Mouse (Mus musculus) liver, embryonic 16.5 days (tissue): ENCODE data around the gene Ank2. TPM values are rescaled to one million over a fixed set of nuclear protein-coding genes. Genes with fewer than 3 reads are reported as not detected.
A peak's percentile ranks its signal among the peaks of the same experiment; 100 is the strongest.

ENCODE experiments used
- ATAC-seq: fragments of 200-750 bp; cut with Nextera tagmentation; 2 replicates; pipeline ENCODE4 v1.8.0; 2017; ENCODE audit warnings: low read depth, mild to moderate bottlenecking, moderate number of reproducible peaks, moderate library complexity
- H3K27ac ChIP-seq: fragments of 300-500 bp; sonication (generic); 2 replicates; pipeline ENCODE4 v1.5.1; 2014; ENCODE audit warnings: mild to moderate bottlenecking, low read length
- H3K27me3 ChIP-seq: fragments of 300-500 bp; sonication (generic); 2 replicates; pipeline ENCODE4 v1.6.1; 2014; ENCODE audit warnings: low read depth, low read length, mixed read lengths; ENCODE audit not compliant: control insufficient read depth, insufficient read depth
- H3K36me3 ChIP-seq: fragments of 300-500 bp; sonication (generic); 2 replicates; pipeline ENCODE4 v1.6.1; 2014; ENCODE audit warnings: mild to moderate bottlenecking; ENCODE audit not compliant: control insufficient read depth, insufficient read depth
- H3K4me1 ChIP-seq: fragments of 300-500 bp; sonication (generic); 2 replicates; pipeline ENCODE4 v1.6.1; 2014; ENCODE audit warnings: low read depth, low read length, mixed read lengths; ENCODE audit not compliant: control insufficient read depth
- H3K4me2 ChIP-seq: fragments of 300-500 bp; sonication (generic); 2 replicates; pipeline ENCODE4 v1.6.1; 2014; ENCODE audit warnings: low read depth, low read length, mixed read lengths
- H3K4me3 ChIP-seq: fragments of 300-500 bp; sonication (generic); 2 replicates; pipeline ENCODE4 v1.5.1; 2014; ENCODE audit warnings: low read depth, mild to moderate bottlenecking, low read length
- H3K9ac ChIP-seq: fragments of 300-500 bp; sonication (generic); 2 replicates; pipeline ENCODE4 v1.6.1; 2014; ENCODE audit warnings: low read depth, low read length
- H3K9me3 ChIP-seq: fragments of 300-500 bp; sonication (generic); replicated peaks from 2 replicates; pipeline ENCODE4 v1.6.1; 2016; ENCODE audit warnings: low read length; ENCODE audit not compliant: control insufficient read depth
- WGBS: fragments of 180-500 bp; shearing (Covaris S2); extraction: QIAGEN DNeasy Blood & Tissue Kit; methylation state at CpG from one replicate; pipeline ENCODE4 v1.1.7; 2014; ENCODE audit not compliant: insufficient replicate concordance; 5-methylcytosine and 5-hydroxymethylcytosine counted together
- polyA plus RNA-seq: library from polyadenylated mRNA; unstranded; fragments of >200 nt; fragmentation: Nextera tagmentation; extraction: Ambion mirVana; gene quantifications from 2 replicates; pipeline ENCODE4 v1.2.1, GENCODE M21; 2015

Gene Ank2
- polyA plus RNA-seq, 1 experiment from 2014 or later: 10.4 TPM

DNA sequence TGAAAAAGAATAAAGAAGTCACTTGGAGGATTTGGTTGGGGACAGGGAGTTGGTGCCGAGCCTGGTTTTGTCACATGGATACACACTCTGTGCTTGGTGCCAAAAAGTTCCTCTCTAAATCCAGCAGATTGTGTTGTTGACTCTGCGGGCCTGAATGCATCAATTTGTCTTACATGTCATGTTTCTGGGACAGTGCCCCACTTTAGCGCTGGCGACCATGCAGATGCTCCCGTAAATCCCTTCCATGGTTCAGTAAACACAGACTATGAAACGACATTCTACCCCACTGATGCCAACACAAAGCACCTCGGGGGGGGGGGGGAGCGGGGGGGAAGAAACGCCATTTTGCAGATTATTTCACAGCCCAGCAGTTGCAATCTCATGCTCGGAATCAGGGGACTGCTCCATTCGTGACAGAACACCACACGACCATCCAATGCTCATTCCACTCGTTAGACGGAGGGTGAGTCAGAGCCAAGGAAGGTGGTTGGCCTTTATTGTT, 112.1 kb downstream of the Ank2 start:
- Histone ChIP-seq H3K4me3 (no peak overlapping the region), H3K36me3 (no peaks in the 10 kb centered on the region), H3K9me3 (no peaks in the 10 kb centered on the region), H3K9ac (no peak overlapping the region), H3K4me2 (no peak overlapping the region), H3K27me3 (no peaks in the 10 kb centered on the region), H3K27ac (no peak overlapping the region), H3K4me1 (no peaks in the 10 kb centered on the region)
- ATAC-seq: no peak
- WGBS: 76% methylated on average over 14 of the region's 14 CpGs

- Histone ChIP-seq H3K4me3 (no peak overlapping the region), H3K4me2 (no peak overlapping the region), H3K36me3 (no peaks in the 10 kb centered on the region), H3K27me3 (no peaks in the 10 kb centered on the region), H3K27ac (no peak overlapping the region), H3K9ac (no peak overlapping the region), H3K9me3 (no peaks in the 10 kb centered on the region), H3K4me1 (no peaks in the 10 kb centered on the region)
- 73% methylated on average over 3 of the region's 3 CpGs for WGBS
- ATAC-seq: no peak
Observed at GRCm38 (mm10) chr3:127383231-127383630, 115.9 kb downstream of the Ank2 start.

DNA sequence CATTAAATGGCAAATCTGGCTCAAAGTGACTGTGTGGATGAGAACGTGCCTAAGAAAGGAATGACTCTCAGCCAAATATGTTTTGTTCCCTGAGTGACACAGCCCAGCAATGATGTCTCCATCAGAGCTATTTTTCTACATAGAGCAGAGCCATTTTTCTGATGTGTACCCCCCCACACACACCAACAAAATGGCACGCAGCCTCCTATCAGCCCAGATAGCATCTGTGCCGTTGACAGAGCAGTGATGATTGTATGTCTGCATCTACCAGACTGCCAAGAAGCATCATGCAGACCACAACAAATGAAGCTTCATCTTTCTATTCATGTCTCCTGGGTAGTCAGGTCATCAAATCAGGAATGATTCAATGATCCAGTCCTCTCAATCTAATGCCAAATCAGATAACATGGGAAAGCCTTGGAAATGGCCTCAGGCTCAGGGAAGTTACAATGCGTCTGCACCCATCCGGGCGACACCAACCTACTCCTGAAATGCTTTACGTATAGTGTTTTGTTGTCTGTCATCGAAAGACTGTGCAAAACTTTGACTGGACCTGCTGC, 122.2 kb downstream of the Ank2 start:
- Histone ChIP-seq H3K27ac (no peak overlapping the region), H3K9me3 (no peaks in the 10 kb centered on the region), H3K4me2 (no peak overlapping the region), H3K4me3 (no peak overlapping the region), H3K4me1 (no peaks in the 10 kb centered on the region), H3K36me3 (no peaks in the 10 kb centered on the region), H3K9ac (no peak overlapping the region), H3K27me3 (no peaks in the 10 kb centered on the region)
- no peak for ATAC-seq
- 74% methylated on average over 8 of the region's 8 CpGs for WGBS

DNA sequence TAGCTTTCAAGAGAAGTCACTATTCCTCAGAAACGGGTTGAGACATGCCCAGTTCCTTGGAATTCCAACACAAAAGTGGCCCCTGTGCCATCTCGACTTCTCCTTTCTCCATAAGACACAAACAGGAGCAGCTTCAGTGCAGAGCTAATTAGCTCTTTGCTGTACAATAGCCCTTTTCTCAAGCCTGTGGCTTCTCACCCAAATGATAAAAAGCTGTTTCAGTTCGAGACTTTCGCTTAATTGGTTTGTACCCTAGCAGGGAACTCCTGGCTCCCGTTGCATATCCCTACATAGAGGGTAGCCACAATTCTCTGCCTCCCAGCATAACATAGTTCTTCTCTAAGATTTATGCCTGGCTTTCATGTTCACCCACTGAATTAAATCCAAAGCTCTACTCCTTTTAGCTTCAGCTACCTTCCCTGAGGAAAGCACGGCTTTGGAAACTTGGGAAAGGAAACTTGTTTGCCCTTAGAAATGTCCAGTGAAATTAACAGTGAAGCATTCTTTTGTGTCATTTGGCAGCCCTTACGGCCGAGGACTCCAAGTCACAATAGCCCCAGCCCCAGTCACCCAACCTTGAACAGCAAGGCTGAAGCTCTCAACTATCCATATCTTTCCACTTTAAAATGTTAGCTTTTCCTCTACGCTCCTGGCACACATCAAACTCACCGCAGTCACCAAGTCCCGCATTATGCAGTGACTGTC, 123.0 kb downstream of the Ank2 start:
- H3K4me1 ChIP-seq: no peaks in the 10 kb centered on the region
- H3K36me3 ChIP-seq: no peaks in the 10 kb centered on the region
- WGBS: 64% methylated on average over 11 of the region's 11 CpGs
- H3K4me2 ChIP-seq: no peak overlapping the region
- no peaks in the 10 kb centered on the region for H3K9me3 ChIP-seq
- no peak for ATAC-seq
- H3K27me3 ChIP-seq: no peaks in the 10 kb centered on the region
- H3K4me3 ChIP-seq: no peak overlapping the region
- no peak overlapping the region for H3K9ac ChIP-seq
- H3K27ac ChIP-seq: no peak overlapping the region

- no peak overlapping the region for H3K9ac ChIP-seq
- no peaks in the 10 kb centered on the region for H3K27me3 ChIP-seq
- no peak overlapping the region for H3K4me3 ChIP-seq
- no peaks in the 10 kb centered on the region for H3K36me3 ChIP-seq
- peak; percentile 79 for ATAC-seq
- H3K9me3 ChIP-seq: no peaks in the 10 kb centered on the region
- no peaks in the 10 kb centered on the region for H3K4me1 ChIP-seq
- H3K4me2 ChIP-seq: no peak overlapping the region
- WGBS: 71% methylated on average over 6 of the region's 6 CpGs
- H3K27ac ChIP-seq: no peak overlapping the region
Observed at GRCm38 (mm10) chr3:127374190-127374710, 124.9 kb downstream of the Ank2 start.

- ATAC-seq: no peak
- no peaks in the 10 kb centered on the region for H3K9me3 ChIP-seq
Observed at GRCm38 (mm10) chr3:127371774-127372173, 127.4 kb downstream of the Ank2 start.

GRCm38 (mm10) chr3:127369529-127369928, 129.6 kb downstream of the Ank2 start:
- Histone ChIP-seq H3K27ac (no peak overlapping the region), H3K4me1 (no peaks in the 10 kb centered on the region), H3K9ac (no peak overlapping the region), H3K9me3 (no peaks in the 10 kb centered on the region), H3K4me3 (no peak overlapping the region), H3K36me3 (no peaks in the 10 kb centered on the region), H3K27me3 (no peaks in the 10 kb centered on the region), H3K4me2 (no peak overlapping the region)
- WGBS: 68% methylated on average over 6 of the region's 6 CpGs
- no peak for ATAC-seq

More at GRCm38 (mm10) chr3:127371774-127372173, 127.4 kb downstream of the Ank2 start:
- no peaks in the 10 kb centered on the region for H3K27me3 ChIP-seq
- no peak overlapping the region for H3K9ac ChIP-seq
- no peak overlapping the region for H3K4me2 ChIP-seq
- no peaks in the 10 kb centered on the region for H3K36me3 ChIP-seq
- WGBS: 64% methylated on average over 1 of the region's 1 CpGs
- no peak overlapping the region for H3K27ac ChIP-seq
- H3K4me1 ChIP-seq: no peaks in the 10 kb centered on the region
- no peak overlapping the region for H3K4me3 ChIP-seq

DNA sequence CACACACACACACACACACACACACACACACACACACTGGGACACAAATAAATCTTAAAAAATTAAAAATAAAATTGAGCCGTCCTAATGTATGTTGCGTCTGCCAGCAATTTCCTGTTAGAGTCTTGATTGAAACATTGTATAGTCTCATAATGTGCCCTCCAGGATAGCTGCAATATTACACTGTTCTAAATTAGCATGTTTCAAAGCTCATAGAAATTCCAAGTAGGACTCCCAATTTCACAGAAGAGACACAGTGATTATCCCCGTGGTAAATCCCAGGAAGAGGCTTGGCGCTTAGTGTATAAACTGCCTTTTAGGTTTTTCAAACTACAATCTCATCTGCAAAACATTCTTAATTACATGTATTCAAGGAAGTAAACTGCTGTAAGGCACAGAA, 131.7 kb downstream of the Ank2 start:
- 75% methylated on average over 4 of the region's 4 CpGs for WGBS
- no peak overlapping the region for H3K9ac ChIP-seq
- ATAC-seq: no peak
- H3K4me1 ChIP-seq: no peaks in the 10 kb centered on the region
- no peak overlapping the region for H3K4me3 ChIP-seq
- no peaks in the 10 kb centered on the region for H3K36me3 ChIP-seq
- no peak overlapping the region for H3K4me2 ChIP-seq
- H3K27me3 ChIP-seq: no peaks in the 10 kb centered on the region
- no peaks in the 10 kb centered on the region for H3K9me3 ChIP-seq
- no peak overlapping the region for H3K27ac ChIP-seq

GRCm38 (mm10) chr3:127363512-127363911, 135.6 kb downstream of the Ank2 start:
- H3K4me1 ChIP-seq: no peaks in the 10 kb centered on the region
- H3K4me2 ChIP-seq: no peak overlapping the region
- no peak for ATAC-seq
- no peaks in the 10 kb centered on the region for H3K9me3 ChIP-seq
- no peaks in the 10 kb centered on the region for H3K27me3 ChIP-seq
- H3K4me3 ChIP-seq: no peak overlapping the region
- no peaks in the 10 kb centered on the region for H3K36me3 ChIP-seq
- no peak overlapping the region for H3K9ac ChIP-seq
- 82% methylated on average over 15 of the region's 15 CpGs for WGBS
- no peak overlapping the region for H3K27ac ChIP-seq
